Mouse (Mus musculus): ENCODE results near the gene Nxnl1. TPM values are rescaled to one million over a fixed set of nuclear protein-coding genes. Genes with fewer than 3 reads are reported as not detected.

The Nxnl1 gene
- total and polyA plus RNA-seq, 3 experiments, result 0.04 TPM; not detected in 2

- Histone ChIP-seq H3K4me1 (ENCODE audit: control insufficient read depth in 1 of 2, insufficient read depth in 2 of 2) (peaks cover 38 to 64% of the 10 kb centered on the region in 2 experiments), H3K4me3 (replicated peaks in 1 of 3; ENCODE audit: low read depth in 2 of 3, low read length in 2 of 3, poor library complexity in 1 of 3) (peak overlapping the region; percentile 23 to 89 (median 46)), H3K79me2 (replicated peaks; ENCODE audit: control insufficient read depth, extremely low read depth, insufficient read depth, poor library complexity, severe bottlenecking) (peaks cover 20% of the 10 kb centered on the region), H3K27ac (ENCODE audit: insufficient read depth, low read depth) (peak overlapping the region; percentile 98), H3K27me3 (replicated peaks) (no peaks in the 10 kb centered on the region), H3K4me2 (ENCODE audit: insufficient read depth, low read depth, poor library complexity, severe bottlenecking) (peak overlapping the region; percentile 40), H3K9ac (ENCODE audit: insufficient read depth, low read depth) (peak overlapping the region; percentile 15; the same call in 1 of the 2 replicates), H3K9me3 (replicated peaks; ENCODE audit: low read length) (no peaks in the 10 kb centered on the region), H3K36me3 (replicated peaks in 1 of 2; ENCODE audit: control insufficient read depth in 1 of 2, insufficient read depth in 1 of 2, low read length in 1 of 2) (peaks cover 10 to 45% of the 10 kb centered on the region in 2 experiments)
- in situ Hi-C loops (cut with MboI; ENCODE audit: low pct_ligation_motif_present, low pct_unique_long_range_greater_than_20kb, low sequenced_read_pairs) (no loop called here), dilution Hi-C loops (cut with MboI; ENCODE audit: extremely low pct_ligation_motif_present, extremely low pct_unique_long_range_greater_than_20kb, low sequenced_read_pairs) (no loop called here)
- DNase-seq (ENCODE audit: extremely low read depth), result no peak
- TF ChIP-seq GABPA (IDR thresholded peaks at IDR 0.05; ENCODE audit: insufficient replicate concordance, low read depth, low read length) (no peak), ZMIZ1 (IDR thresholded peaks at IDR 0.05; ENCODE audit: low read depth, low read length) (0 out of 2 replicates have a peak, but pooled peaks have one; percentile 17), CTCF (conservative IDR thresholded peaks at IDR 0.05 in 1 of 2, IDR thresholded peaks at IDR 0.05 in 1 of 2; ENCODE audit: low read depth in 2 of 2, low read length in 2 of 2) (peak in 1 of 2 experiments; percentile 42; a peak in 2 of 4 replicates)
Measured at GRCm38 (mm10) chr8:71596384-71596783, 30.0 kb upstream of the Nxnl1 start.

- Histone ChIP-seq H3K4me3 (replicated peaks in 1 of 3; ENCODE audit: low read depth in 2 of 3, low read length in 2 of 3, poor library complexity in 1 of 3) (peak overlapping the region; percentile 46 to 89 (median 70)), H3K4me1 (ENCODE audit: control insufficient read depth in 1 of 2, insufficient read depth in 2 of 2) (peaks cover 40 to 68% of the 10 kb centered on the region in 2 experiments), H3K4me2 (ENCODE audit: insufficient read depth, low read depth, poor library complexity, severe bottlenecking) (peak overlapping the region; percentile 40), H3K9me3 (replicated peaks; ENCODE audit: low read length) (no peaks in the 10 kb centered on the region), H3K27me3 (replicated peaks) (no peaks in the 10 kb centered on the region), H3K36me3 (replicated peaks in 1 of 2; ENCODE audit: control insufficient read depth in 1 of 2, insufficient read depth in 1 of 2, low read length in 1 of 2) (peaks cover 10 to 41% of the 10 kb centered on the region in 2 experiments), H3K79me2 (replicated peaks; ENCODE audit: control insufficient read depth, extremely low read depth, insufficient read depth, poor library complexity, severe bottlenecking) (peaks cover 20% of the 10 kb centered on the region), H3K9ac (ENCODE audit: insufficient read depth, low read depth) (peak overlapping the region; percentile 60; the same call in 1 of the 2 replicates), H3K27ac (ENCODE audit: insufficient read depth, low read depth) (peak overlapping the region; percentile 98)
- dilution Hi-C loops (cut with MboI; ENCODE audit: extremely low pct_ligation_motif_present, extremely low pct_unique_long_range_greater_than_20kb, low sequenced_read_pairs), result no loop called here
- peak; percentile 82 for DNase-seq (ENCODE audit: extremely low read depth)
- in situ Hi-C loops (cut with MboI; ENCODE audit: low pct_ligation_motif_present, low pct_unique_long_range_greater_than_20kb, low sequenced_read_pairs), result no loop called here
- TF ChIP-seq ZC3H11A (IDR thresholded peaks at IDR 0.05; ENCODE audit: low read depth, low read length) (no peak; the same call in 1 of the 2 replicates), JUN (IDR thresholded peaks at IDR 0.05; ENCODE audit: insufficient read depth, low read depth, low read length) (no peak), JUND (conservative IDR thresholded peaks at IDR 0.05; ENCODE audit: low read depth, low read length) (no peak), NELFE (IDR thresholded peaks at IDR 0.05; ENCODE audit: low read depth, low read length) (peak; percentile 65), MAX (IDR thresholded peaks at IDR 0.05; ENCODE audit: low read length) (0 out of 2 replicates have a peak, but pooled peaks have one; percentile 45), USF1 (IDR thresholded peaks at IDR 0.05; ENCODE audit: low read depth, low read length) (no peak), TCF12 (IDR thresholded peaks at IDR 0.05; ENCODE audit: low read depth, low read length) (peak; percentile 40; the same call in 1 of the 2 replicates), SMC3 (IDR thresholded peaks at IDR 0.05; ENCODE audit: low read depth, low read length) (peak; percentile 94), KAT2A (IDR thresholded peaks at IDR 0.05; ENCODE audit: insufficient replicate concordance, low read length) (no peak), BHLHE40 (IDR thresholded peaks at IDR 0.05; ENCODE audit: low read depth, low read length) (peak; percentile 44), POLR2A (IDR thresholded peaks at IDR 0.05; ENCODE audit: low read depth, low read length) (peak; percentile 67), GABPA (IDR thresholded peaks at IDR 0.05; ENCODE audit: insufficient replicate concordance, low read depth, low read length) (no peak), HCFC1 (IDR thresholded peaks at IDR 0.05; ENCODE audit: low read depth, low read length) (no peak), ETS1 (conservative IDR thresholded peaks at IDR 0.05; ENCODE audit: low read depth, low read length) (0 out of 2 replicates have a peak, but pooled peaks have one; percentile 8), ZNF384 (IDR thresholded peaks at IDR 0.05; ENCODE audit: low read depth, low read length) (no peak), PAX5 (IDR thresholded peaks at IDR 0.05; ENCODE audit: low read length) (no peak), MAFK (IDR thresholded peaks at IDR 0.05; ENCODE audit: insufficient replicate concordance, low read length) (no peak), TBP (conservative IDR thresholded peaks at IDR 0.05; ENCODE audit: low read depth, low read length) (0 out of 2 replicates have a peak, but pooled peaks have one; percentile 17), ZKSCAN1 (IDR thresholded peaks at IDR 0.05; ENCODE audit: borderline replicate concordance, low read depth, low read length) (no peak), POLR2AphosphoS2 (IDR thresholded peaks at IDR 0.05; ENCODE audit: low read depth, low read length) (no peak), SIN3A (IDR thresholded peaks at IDR 0.05; ENCODE audit: low read length) (peak; percentile 63; the same call in 1 of the 2 replicates), RAD21 (IDR thresholded peaks at IDR 0.05; ENCODE audit: low read depth, low read length) (peak; percentile 59), MAZ (IDR thresholded peaks at IDR 0.05; ENCODE audit: low read depth, low read length) (0 out of 2 replicates have a peak, but pooled peaks have one; percentile 0), ZMIZ1 (IDR thresholded peaks at IDR 0.05; ENCODE audit: low read depth, low read length) (peak; percentile 65; the same call in 1 of the 2 replicates), MEF2A (IDR thresholded peaks at IDR 0.05; ENCODE audit: borderline replicate concordance, low read depth, low read length) (no peak), IRF4 (IDR thresholded peaks at IDR 0.05; ENCODE audit: low read depth, low read length) (peak; percentile 45; the same call in 1 of the 2 replicates), MXI1 (IDR thresholded peaks at IDR 0.05; ENCODE audit: low read depth, low read length) (peak; percentile 84; the same call in 1 of the 2 replicates), E2F4 (IDR thresholded peaks at IDR 0.05; ENCODE audit: insufficient replicate concordance, low read depth, low read length) (no peak), CHD1 (IDR thresholded peaks at IDR 0.05; ENCODE audit: low read depth, low read length) (no peak), CHD2 (IDR thresholded peaks at IDR 0.05; ENCODE audit: low read length) (0 out of 2 replicates have a peak, but pooled peaks have one; percentile 8), NRF1 (IDR thresholded peaks at IDR 0.05; ENCODE audit: low read depth, low read length) (peak; percentile 8; the same call in 1 of the 2 replicates)
Measured at GRCm38 (mm10) chr8:71595862-71596261, 29.5 kb upstream of the Nxnl1 start.
